Mouse (Mus musculus) layer of hippocampus, adult 11-12 months (tissue): ENCODE measurements at regions not wholly inside any gene's neighbourhood (a gene's known extent, or its start where the extent isn't known, plus 50 kb on each side); places are given as distances from the start of the nearest gene placed in this dataset.

Experiments used
- DNase-seq: peaks from one replicate; pipeline ENCODE4 v3.0.0; 2022; ENCODE audit warnings: low spot score

- DNase-seq = no peak
Observed at GRCm38 (mm10) chr7:58557535-58557934, 98.4 kb upstream of the Atp10a start.

DNA sequence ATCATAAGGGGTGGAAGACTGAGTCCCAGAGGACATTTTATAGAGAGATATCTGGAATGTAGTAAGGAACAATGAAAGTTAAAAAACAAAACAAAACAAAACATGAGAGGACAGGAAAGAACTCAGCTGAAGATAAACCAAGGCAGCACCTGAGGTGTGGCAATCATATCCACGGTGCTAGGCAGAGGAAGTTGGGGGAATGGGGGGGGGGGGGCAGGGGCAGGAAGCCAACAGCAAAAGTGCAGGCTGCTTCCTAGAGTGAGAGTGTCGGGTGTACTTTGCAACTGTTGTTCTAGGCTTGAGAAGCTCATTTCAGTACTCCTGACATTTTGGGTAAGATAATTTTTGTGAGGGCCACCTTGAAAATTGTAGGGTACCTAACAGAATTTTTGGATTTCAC is 87.2 kb upstream of the Atp10a start:
- no peak for DNase-seq

GRCm38 (mm10) chr7:58584241-58584820 is 71.6 kb upstream of the Atp10a start:
- DNase-seq = peak; percentile 40

- no peak for DNase-seq
Observed at GRCm38 (mm10) chr7:58585626-58586256, 70.2 kb upstream of the Atp10a start.

DNA sequence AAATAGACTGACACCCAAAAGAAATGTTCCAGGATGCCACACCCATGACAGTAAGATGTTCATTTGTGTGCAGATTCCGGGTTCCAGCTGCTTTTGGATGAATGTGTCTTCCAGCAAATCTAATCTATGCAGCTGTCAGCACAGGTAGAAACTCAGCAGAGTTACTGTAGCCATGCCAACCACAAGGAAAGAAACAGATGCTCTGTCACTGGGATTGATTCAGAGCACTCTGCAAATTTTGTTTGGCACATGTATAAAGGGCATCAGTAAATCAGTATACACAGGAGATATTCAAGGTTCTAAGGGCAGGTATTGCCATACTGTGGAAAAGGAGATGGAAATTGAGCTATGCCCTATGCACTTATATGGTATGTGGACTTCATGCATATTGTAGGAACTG is 60.0 kb upstream of the Atp10a start:
- no peak for DNase-seq
